Mouse (Mus musculus): Measurements from ENCODE around the gene Bbs2. TPM values are rescaled to one million over a fixed set of nuclear protein-coding genes. Genes with fewer than 3 reads are reported as not detected.
A peak's percentile ranks its signal among the peaks of the same experiment; 100 is the strongest.

Bbs2 gene
- total RNA-seq, 2 experiments from 2014 or later, result 5.3 to 7.9 TPM

DNA sequence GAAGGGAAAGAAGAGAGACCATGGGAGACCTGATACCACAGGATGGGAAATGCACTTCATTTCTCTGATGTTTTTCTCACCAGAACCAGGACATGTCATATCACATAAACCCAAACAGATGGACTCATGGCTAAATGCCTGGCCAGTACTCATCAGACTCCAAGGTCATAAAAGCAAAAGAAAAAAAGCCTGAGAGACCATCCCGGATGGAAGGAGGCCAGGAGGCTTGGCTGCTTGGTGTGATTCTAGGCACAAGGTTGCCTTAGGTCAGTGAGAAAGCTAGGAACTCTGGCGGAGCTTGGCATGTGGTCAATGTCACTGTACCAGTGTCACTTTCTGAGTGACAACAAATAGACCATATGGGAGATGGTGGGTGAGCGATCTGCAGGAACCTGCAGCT, 9.1 kb upstream of the Bbs2 start:
- intact Hi-C loops (cut with DNase I), result no loop called here
- DNase-seq, result peak; percentile 43 to 65

DNA sequence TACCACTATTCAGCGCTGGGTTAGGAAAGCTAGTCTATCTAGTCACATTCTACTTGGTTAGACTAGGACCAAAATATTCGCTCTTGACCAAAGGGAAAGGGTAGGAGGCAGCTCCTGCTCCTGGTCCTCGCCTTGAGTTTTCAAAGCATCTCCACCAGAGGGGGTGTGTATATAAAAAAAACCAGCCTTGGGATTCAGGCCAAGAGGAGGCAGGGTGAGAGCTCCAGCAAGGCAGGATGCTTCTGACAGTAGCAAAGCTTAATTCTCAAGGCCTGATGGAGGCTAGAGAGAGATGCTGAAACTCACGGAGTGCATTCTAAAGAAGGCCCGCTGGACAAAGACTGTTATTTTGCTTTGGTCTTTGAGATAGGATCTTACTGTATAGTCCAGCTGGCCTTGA, 5.4 kb upstream of the Bbs2 start:
- DNase-seq, result peak in 1 of 2 experiments; percentile 14
- intact Hi-C loops (cut with DNase I), result loop anchor here (5.0 kb wide), 1 partner anchor 93 kb away; no protein-coding TSS in a partner anchor

DNA sequence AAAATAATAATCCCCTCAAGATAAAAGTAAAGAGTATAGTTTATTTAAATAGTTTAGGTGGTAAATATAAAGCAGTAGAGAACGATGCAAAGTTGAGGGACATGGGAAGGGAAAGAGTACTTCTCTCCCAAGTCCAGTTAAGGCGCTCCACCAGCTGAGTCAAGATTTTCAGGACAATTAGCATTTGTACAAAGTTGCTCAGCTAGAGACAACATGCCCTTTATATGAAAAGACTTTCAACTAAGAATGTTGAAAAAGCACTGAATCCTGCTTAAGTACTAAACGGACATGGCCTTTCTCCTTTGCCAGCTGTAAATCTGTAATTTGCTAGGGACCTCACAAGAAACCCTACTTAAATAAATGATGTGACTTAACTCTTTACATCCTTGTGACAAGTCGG, 268 bp upstream of the Bbs2 start:
- intact Hi-C loops (cut with DNase I), result no loop called here
- no peak for DNase-seq

DNA sequence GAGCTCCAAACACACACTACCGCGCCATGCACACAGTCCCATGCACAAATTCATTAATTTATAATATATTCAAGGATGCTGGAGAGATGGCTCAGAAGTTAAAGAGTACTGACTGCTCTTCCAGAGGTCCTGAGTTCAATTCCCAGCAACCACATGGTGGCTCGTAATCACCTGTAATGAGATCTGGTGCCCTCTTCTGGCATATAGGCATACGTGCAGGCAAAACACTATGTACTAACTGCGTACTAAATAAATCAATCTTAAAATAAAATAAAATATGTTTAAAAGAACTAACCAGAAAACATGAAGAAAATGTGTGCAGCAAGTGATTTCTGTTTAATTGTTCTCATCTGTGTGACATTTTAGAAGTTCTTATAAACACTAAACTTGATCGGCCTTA, 4.4 kb downstream of the Bbs2 start:
- no peak for DNase-seq
- intact Hi-C loops (cut with DNase I), result no loop called here

DNA sequence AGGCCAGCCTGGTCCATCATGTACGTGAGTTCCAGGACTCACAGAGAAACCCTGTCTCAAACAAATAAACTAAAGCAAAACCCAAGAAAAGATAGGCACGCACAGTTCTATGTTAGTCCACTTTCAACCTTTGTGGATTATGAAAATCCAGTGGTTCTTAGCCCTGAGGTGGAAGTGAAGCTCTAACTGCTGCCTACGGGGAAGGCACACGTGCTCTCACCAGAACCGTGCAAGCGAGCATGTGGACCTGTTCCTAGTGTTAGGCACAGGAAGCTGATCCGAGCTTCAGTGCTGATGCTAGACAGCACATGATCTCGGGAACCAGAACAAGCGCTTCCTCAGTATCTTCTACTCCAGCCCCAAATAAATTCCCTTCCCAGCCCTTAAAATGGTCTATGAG, 5.9 kb downstream of the Bbs2 start:
- DNase-seq, result no peak
- intact Hi-C loops (cut with DNase I), result no loop called here

DNA sequence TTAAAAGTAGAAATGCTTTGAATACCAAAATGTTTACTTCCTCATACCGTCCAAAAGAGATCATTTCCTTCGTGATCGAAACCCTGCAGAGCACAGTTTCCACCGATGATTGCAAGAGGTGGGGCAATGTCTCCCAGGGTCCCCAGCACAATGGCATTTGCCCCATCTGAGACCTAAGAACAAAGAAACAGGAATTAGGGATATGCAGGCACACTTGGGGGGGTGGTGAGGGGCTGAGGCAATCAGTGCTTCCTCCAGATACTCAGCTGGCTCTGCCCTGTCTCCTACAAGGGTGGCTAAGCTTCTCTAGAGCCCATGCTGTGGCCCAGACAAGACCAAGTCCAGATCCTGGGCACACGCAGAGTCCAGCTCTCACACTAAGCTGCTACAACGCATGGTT, 9.0 kb downstream of the Bbs2 start:
- no peak for DNase-seq
- intact Hi-C loops (cut with DNase I), result no loop called here

DNA sequence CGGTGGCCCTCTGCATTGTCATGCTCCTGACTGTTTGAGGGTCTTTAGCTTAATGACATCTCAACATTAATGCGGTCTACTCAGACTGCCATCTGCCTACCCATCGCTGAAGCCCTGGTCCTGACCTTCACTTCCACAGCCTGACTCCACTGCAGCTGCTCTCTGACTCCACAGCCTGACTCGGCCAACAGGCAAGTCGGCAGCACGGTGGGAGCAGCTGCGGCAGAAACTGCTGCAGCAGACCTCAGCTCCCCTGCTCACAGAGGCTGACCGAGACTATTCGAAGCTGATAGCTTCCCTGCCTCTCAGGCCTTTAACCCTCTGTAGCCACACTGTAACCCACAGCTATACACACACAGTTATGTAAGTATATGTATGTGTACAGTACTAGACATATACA, 10.8 kb downstream of the Bbs2 start:
- intact Hi-C loops (cut with DNase I), result no loop called here
- no peak for DNase-seq

DNA sequence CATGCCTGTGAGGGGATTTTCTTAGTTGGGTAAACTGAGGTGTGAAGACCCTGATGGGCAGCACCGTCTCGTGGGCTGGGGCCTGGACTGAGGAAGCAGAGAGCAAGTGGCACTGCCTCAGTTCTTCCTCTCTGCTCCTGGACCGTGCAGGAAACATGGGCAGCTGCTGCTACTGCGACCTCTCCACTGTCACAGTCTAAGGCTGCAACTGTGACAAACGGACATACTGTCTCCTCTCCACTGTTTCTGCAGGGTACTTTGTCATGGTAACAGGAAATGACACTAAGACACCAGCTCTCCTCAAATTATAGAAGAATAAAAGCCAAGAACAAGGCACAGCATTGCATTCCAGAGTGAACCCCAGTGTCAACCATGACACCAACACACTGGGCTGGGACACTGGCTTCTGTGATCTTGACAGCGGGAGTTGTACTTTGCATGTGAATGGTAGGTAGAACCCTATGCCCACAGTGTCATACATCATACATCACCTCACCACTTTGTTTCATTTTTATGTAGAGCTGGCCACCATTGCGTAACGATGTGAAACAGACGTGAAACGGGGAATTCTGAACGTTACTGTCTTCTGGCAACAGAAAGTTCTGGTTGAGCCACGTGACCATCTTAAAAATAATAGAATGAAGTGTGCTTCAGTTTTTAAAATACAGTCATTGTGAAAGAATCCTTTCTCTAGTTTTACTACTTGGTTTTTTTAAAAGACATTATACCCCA, 22.1 kb downstream of the Bbs2 start:
- intact Hi-C loops (cut with DNase I), result no loop called here
- no peak for DNase-seq

DNA sequence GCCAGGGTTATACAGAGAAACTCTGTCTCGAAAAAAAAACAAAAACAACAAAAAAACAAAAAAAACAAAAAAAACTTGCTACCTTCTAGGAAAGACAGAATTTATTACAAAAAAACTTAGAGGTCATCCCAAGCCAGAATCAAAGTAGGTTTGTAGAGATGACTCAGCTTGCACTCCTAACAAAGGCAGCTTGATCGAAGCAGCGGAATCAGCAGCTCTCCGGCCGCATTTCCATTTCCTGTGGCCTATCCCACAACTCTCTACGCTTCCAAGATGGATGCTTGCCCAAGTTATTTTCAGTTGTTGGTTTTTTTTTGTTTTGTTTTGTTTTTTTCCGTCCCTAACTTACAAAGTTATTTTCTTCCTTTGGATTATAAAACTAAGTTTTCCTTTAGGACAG, 29.9 kb downstream of the Bbs2 start:
- DNase-seq, result no peak
- intact Hi-C loops (cut with DNase I), result no loop called here

DNA sequence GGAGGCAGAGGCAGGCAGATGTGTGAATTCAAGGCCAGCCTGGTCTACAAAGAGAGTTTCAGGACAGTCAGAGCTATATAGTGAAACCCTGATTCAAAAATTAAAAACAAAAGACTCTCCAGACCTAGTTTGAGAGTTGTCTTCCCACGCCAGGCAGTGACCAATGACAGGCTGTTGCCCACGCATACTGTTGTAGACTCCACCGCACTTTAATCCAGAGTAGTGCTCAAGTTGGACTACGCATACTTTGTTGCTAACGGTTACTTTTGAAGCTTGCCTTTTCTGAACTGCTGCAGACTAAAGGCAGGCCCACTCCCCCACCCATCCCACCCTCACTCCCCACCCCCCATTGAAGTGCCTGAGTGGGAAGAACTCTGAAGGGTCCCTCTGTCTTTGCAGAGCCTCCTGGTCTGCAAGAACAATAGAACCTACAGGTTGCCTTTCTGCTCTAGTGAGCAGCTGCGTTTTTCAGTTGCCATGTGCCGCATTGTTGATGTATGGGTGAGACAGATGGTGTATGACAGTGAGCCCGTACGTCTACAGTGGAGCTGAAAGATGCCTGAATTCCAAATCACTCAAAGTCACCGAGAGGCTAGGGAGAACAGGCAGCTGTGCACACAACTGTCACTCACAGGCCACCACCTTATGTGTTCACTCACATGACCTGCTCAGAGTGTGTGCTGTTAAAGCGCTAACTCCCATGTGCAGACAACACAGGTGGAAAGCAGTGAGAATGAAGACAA, 32.4 kb downstream of the Bbs2 start:
- intact Hi-C loops (cut with DNase I), result no loop called here
- DNase-seq, result no peak

DNA sequence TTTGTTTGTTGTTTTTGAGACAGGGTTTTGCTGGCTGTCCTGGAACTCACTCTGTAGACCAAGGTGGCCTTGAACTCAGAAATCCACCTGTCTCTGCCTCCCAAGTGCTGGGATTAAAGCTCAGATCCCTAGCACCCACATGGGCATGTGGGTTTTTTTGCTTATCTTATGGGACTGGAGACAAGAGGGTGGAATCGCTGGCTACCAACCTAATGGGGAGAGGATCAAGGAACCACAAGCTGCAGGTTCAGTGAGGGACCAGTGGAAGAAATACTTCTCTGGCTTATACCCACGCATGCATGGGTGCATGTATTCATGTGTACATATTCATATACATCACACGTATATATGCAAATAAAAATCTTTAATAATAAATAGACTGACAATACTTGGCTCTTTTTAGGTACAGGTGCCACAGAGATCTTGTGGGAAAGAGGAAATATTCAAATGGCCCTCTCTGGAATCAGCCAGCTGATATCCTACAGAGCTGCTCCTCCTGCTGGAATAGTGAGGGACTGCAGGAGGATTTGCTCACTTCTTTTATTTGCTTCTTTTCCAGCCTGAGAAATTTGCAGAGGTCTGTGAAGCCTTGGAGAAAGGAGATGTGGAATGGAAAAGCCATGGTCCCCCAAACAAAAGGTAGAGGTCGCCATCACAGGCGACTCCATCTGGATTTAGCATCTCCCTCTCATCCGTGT, 41.4 kb downstream of the Bbs2 start:
- peak; percentile 45 to 74 for DNase-seq
- intact Hi-C loops (cut with DNase I), result loop anchor here (5.0 to 10.0 kb wide), 4 partner anchors 80 to 465 kb away; no protein-coding TSS in a partner anchor

DNA sequence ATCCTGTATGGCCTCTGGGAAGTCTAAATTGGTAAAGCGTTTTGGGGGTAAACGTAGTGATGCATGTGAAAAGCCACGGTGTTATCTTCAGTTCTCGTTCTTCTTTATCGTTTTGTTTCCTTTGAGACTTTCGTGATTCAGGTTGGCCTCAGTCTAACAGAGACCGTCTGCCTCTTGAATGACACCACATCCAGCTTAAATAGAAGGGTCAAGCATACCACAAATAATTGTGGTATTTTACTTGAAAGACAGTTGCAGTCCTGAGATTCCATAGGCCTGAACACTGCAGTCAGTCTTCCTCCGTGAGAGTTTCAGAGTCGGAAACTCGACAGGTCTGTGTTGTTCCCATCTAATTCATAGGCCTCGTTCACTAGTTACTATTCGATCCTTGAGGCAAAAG, 46.0 kb downstream of the Bbs2 start:
- DNase-seq, result no peak
- intact Hi-C loops (cut with DNase I), result loop anchor here (10.0 kb wide), 1 partner anchor 388 kb away; no protein-coding TSS in a partner anchor

DNA sequence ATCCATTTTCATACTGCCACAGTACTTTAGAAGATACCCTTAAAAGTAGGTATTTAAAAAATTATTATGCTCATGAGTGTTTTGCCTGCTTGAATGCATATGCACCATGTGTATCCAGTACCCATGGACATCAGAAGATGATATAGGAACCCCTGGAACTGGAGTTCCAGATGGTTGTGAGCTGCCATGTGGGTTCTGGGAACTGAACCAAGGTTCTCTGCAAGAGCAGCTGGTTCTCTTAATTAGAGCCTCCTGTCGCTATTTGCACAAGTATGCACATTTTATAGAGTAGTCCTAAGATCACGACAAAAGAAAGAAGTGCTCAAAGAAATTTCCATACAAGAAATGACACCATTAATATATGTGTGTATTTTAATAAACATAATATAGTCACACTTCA, 50.9 kb downstream of the Bbs2 start:
- no peak for DNase-seq
- intact Hi-C loops (cut with DNase I), result no loop called here

DNA sequence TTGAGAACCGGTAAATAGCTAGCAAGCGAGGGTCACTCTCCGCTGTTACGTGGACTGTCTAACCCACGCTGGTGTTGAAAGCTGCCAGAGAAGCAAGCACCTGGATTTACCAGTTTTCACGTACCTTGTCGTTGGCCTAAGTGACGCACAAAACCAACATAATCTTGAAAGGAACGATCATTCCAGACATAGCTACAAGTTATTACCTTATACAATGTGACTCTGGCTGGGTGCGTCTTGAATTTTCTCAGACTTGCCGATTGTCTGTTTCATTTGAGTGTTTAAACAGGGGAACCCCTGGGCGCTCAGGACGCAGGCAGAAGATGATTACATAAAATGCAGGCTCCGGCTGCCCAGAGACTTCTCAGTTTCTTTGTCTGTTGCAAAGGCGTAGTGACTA, 60.9 kb downstream of the Bbs2 start:
- no peak for DNase-seq
- intact Hi-C loops (cut with DNase I), result loop anchor here (2.0 kb wide), 1 partner anchor 25 kb away; the partner anchor contains the start of gene Amfr

DNA sequence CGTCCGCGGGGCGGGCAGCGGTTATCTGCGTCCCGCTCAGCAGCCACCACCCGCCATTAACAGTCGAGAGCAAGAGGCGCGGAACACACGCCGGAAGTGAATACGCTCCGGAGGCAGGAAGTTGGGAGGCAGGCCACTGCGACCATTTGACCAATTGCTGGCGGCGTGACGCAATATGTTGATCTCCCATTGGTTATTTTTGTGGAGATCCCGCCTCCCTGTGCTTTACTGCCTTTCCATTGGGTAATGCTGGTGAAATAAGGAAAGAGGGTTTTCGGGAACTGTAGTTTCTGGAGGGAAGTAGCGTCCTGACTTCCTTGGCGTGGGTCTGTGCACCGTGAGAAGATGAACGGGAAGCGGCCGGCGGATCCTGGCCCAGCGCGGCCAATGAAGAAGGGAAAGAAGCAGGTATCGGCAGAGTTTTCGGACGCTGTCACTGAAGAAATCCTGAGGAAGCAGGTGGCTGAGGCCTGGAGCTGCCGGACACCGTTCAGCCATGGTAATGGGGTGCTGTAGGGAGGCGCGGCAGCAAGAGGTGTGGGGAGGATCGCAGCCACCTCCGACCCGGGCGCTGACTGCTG, 61.7 kb downstream of the Bbs2 start, which contains the start of the genes Nudt21 and Ogfod1:
TSS of gene Nudt21 (minus strand) at position 88 of the 581 bp plus-strand sequence.
TSS of gene Ogfod1 (plus strand) at position 255 of the 581 bp plus-strand sequence.
- peak; percentile 90 to 93 for DNase-seq
- intact Hi-C loops (cut with DNase I), result loop anchor here (2.0 kb wide), 1 partner anchor 24 kb away; the partner anchor contains the start of gene Amfr

DNA sequence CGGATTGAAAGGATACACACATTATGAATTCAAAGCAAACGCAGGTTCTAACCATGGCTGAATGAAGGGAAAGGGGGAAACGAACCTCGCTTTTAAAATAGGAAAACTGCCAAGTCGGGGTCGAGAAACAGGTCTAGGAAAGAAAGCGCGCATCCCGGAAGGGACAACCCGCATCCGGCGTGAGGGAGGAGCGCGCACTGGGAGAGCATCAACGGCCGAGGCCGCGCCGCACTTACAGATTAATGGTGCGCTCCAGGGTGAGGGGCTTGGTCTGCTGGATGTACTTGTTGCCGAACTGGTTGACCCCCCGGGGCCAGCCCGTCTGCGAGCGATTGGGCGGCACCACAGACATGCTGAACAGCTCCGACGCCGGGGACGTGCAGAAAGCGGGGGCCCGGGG, 62.2 kb downstream of the Bbs2 start:
- DNase-seq, result peak; percentile 56 to 65
- intact Hi-C loops (cut with DNase I), result loop anchor here (2.0 kb wide), 1 partner anchor 24 kb away; the partner anchor contains the start of gene Amfr

DNA sequence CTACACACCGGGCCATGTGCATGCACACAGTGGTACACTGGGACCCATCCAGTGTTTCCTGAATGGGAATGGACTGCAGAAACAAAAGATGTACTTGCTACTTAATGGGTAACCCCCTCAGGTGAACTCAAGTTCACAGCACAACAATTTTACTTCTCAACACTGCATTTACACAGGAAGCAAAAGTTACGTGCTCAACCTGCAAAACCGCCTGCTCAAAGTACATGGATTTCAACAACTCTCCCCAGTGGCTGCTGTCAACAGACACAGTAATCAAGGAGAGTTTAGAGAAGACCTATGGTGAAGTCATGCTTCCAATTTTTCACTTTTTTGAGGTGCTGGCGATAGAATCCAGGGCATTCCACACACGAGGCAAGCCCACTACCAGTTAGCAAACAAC, 63.5 kb downstream of the Bbs2 start:
- DNase-seq, result no peak
- intact Hi-C loops (cut with DNase I), result no loop called here

DNA sequence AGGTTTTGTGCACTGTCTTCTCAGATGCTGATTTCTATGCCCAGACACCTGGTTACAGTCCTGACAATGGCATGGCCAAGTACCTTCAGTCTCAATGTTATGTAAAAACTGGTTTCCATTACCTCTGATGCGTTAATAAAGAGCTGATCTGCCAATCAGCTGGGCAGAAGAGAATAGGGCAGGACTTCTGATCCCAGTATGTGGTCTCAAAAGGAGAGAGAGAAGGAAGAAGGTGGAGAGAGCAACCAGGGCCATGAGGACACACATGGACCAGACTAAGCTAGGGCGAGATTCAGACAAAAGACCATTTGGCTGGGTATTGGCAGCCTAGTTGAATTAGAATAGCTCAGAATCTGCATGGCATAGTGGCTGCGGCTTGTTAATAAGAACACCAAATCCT, 65.1 kb downstream of the Bbs2 start:
- intact Hi-C loops (cut with DNase I), result no loop called here
- DNase-seq, result no peak

DNA sequence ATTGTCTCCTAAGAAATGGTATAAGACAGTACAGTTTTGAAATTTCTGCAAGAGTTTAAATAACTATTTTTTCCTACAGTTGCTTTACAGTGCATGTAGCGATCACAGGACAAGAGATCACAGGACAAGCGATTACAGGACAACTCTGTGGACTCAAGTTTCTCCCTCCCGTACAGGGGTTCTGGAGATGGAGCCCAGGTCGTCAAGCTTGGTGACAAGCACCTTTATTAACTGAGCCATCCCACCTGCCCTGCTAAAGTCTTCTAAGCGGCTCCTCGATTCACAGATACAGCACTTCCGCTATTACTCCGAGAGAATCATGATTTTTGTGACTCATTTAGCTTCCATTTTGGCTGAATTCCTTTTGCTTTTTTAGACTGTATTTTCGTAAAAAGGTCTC, 69.0 kb downstream of the Bbs2 start:
- no peak for DNase-seq
- intact Hi-C loops (cut with DNase I), result no loop called here

DNA sequence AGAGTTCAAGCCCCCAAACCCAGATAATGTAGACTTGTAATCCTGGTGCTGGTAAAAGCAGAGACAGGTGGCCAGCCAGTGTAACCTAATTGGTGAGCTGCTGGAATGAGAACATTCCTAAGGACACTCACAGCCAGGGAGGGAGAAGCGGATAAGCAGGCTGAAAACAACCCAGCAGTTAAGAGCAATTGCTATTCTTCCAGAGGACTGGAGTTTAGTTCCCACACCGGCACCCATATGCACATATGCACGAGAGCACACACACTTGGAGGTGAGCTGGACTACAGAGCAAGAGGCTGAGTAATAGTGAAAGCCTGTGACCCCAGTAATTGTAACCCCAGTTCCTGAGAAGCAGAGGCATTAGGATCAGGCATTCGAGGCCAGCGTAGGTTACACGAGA, 74.8 kb downstream of the Bbs2 start:
- no peak for DNase-seq
- intact Hi-C loops (cut with DNase I), result no loop called here

Data from heart, postnatal 14 days (tissue).